Mouse (Mus musculus) heart, adult 2 months (tissue): Measurements from ENCODE around the gene Smim17. TPM values are rescaled to one million over a fixed set of nuclear protein-coding genes. Genes with fewer than 3 reads are reported as not detected.

Experiments
- DNase-seq, 2 experiments: peaks; one replicate each; pipeline ENCODE4 v3.0.0; 2021
- H3K27ac ChIP-seq: fragments of 200-600 bp; 2 replicates; pipeline ENCODE4 v1.8.1; 2022
- H3K27me3 ChIP-seq: fragments of 200-500 bp; 2 replicates; pipeline ENCODE4 v1.6.1; 2012; ENCODE audit warnings: mild to moderate bottlenecking, low read length, inconsistent platforms, mixed read lengths; ENCODE audit not compliant: control insufficient read depth, insufficient read depth
- H3K36me3 ChIP-seq: fragments of 200-500 bp; 2 replicates; pipeline ENCODE4 v1.6.1; 2012; ENCODE audit warnings: low read length, inconsistent platforms; ENCODE audit not compliant: control insufficient read depth, insufficient read depth
- H3K4me1 ChIP-seq: fragments of 200-500 bp; 2 replicates; pipeline ENCODE4 v1.6.1; 2011; ENCODE audit warnings: low read length; ENCODE audit not compliant: control insufficient read depth, insufficient read depth
- H3K4me3 ChIP-seq: fragments of 200-600 bp; 2 replicates; pipeline ENCODE4 v1.8.1; 2022
- H3K79me2 ChIP-seq: fragments of 200-500 bp; replicated peaks from 2 replicates; pipeline ENCODE4 v1.6.1; 2012; ENCODE audit warnings: mild to moderate bottlenecking, inconsistent platforms, low read length, moderate library complexity, mixed read lengths; ENCODE audit not compliant: control insufficient read depth, insufficient read depth
- H3K9ac ChIP-seq: fragments of 200-500 bp; 2 replicates; pipeline ENCODE4 v1.6.1; 2012; ENCODE audit warnings: low read depth, mild to moderate bottlenecking, control low read depth, inconsistent platforms, low read length, mixed read lengths
- CTCF ChIP-seq: fragments of 200-600 bp; IDR thresholded peaks from 2 replicates; pipeline ENCODE4 v1.8.1; 2022; ENCODE audit warnings: antibody characterized with exemption, mild to moderate bottlenecking, moderate library complexity
- EP300 ChIP-seq: fragments of 200-500 bp; IDR thresholded peaks from 2 replicates; pipeline ENCODE4 v1.6.1; 2011; ENCODE audit warnings: low read depth, low read length, control low read depth; ENCODE audit not compliant: insufficient read depth
- POLR2A ChIP-seq: fragments of 200-500 bp; IDR thresholded peaks from 2 replicates; pipeline ENCODE4 v1.6.1; 2011; ENCODE audit warnings: mild to moderate bottlenecking, low read depth, low read length, control low read depth; ENCODE audit not compliant: insufficient read depth
- WGBS: fragments of 180-500 bp; shearing (Covaris S2); methylation state at CpG from one replicate; pipeline ENCODE4 v1.1.7; 2018; 5-methylcytosine and 5-hydroxymethylcytosine counted together
- intact Hi-C: fragments of 180-260 bp; cut with DNase I; formaldehyde crosslinking; loops from one replicate; pipeline ENCODE4 v1.15.1; 2025
- long read RNA-seq: library from polyadenylated mRNA; stranded (forward); transcript quantifications from one replicate; pipeline ENCODE4 v2.0.0, GENCODE M21; 2021
- polyA plus RNA-seq: library from polyadenylated mRNA; depleted of rRNA; stranded (reverse); fragments of >200 nt; gene quantifications from 2 replicates; pipeline ENCODE4 v1.2.3, GENCODE M21; 2012; rRNA removed
- total RNA-seq, 2 experiments: library from RNA; stranded (reverse); gene quantifications; 2 replicates each; pipeline ENCODE4 v1.2.3; 2021

Smim17 gene
- total RNA-seq (not detected), polyA plus RNA-seq (not detected in 2 replicates)
- long read RNA-seq, partial matches to known transcripts = 0 of 1 reads
- long read RNA-seq, other reads (novel, unspliced or antisense) = 1 of 1 reads

DNA sequence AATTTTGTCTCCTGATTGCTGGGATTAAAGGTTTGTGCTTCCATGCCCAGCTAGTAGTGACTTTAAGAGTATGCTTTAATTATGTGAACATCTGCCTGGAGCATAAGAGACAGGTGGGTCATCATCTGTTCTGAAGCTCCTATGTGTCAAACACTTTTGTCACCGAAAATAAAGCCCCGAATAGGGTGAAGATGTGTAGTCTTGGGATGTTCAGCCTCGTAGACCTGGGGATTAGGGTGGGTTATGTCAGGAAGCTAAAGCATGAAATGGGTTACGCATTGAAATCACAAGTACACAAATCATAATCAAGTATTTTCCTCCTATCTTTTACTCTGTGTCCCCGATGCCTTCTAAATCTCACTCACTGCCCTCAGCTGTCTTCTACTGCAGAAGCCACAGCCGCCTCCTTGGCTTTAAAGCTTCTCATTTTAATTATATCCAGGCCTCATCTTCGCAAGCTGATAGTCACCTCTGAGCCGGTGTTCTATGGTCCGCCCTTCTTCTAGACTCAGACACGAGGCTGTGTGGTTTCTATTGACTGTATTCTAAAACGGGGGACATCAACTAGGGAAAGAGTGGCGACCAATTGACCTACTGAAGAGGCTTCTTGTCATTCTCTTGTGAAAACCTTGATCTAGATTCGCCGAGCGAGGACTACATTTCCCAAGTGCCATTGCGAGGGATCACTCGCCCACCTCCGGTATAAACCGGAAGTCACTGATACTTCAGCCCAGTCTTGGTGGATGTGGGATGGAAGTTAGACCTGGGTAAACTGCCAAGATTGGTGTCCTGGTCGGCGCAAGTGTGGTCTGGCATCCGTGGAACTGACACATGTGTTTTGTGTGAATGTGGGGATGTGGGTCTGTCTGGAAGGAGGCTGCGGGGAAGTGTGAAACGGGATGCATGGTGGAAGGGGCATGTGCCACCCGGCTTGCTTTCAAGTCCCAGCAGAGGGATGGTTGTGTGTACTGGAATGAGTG is at the start of gene Smim17:
Gene Smim17 (plus strand): TSS at position 720 of the 980 bp plus-strand sequence.
- WGBS = 25% methylated on average over 25 of the region's 25 CpGs
- peak; percentile 39 to 53 for DNase-seq
- Histone ChIP-seq H3K27me3 (no peaks in the 10 kb centered on the region), H3K79me2 (no peaks in the 10 kb centered on the region), H3K4me3 (peak within 1 kb of the TSS; percentile 39), H3K4me1 (no peaks in the 10 kb centered on the region; the same call in 1 of the 2 replicates), H3K9ac (peak within 1 kb of the TSS; percentile 39), H3K36me3 (no peaks in the 10 kb centered on the region; the same call in 1 of the 2 replicates), H3K27ac (no peak within 1 kb of the TSS)
- TF ChIP-seq EP300 (no peak), POLR2A (0 out of 2 replicates have a peak, but pooled peaks have one; percentile 24), CTCF (no peak)
- intact Hi-C loops = loop anchor here (1.0 kb wide), 1 partner anchor 15 kb away; the partner anchor contains the start of gene Zfp28

DNA sequence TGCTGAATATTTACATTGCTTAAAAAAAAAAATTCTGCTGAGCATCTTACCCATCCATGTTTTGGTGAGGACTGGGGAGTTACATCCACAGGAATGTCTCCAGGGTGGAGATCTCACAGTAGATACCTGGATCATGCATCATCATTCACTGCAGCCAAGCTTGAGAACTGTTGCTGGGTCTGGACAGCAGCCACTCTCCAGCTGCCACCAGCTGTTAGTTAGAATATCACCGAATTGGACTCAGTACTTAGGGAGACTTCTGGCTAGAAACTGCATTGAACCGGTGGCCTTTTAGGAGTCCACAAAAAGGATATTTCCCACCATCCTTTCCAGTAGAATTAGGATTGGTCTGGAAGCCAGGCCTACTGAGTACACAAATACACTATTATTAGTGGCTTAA is 40.4 kb upstream of the Smim17 start:
- H3K27ac ChIP-seq = no peak overlapping the region
- H3K4me3 ChIP-seq = no peak overlapping the region
- H3K9ac ChIP-seq = no peak overlapping the region
- intact Hi-C loops = no loop called here
- no peaks in the 10 kb centered on the region for H3K79me2 ChIP-seq
- peaks cover 1% of the 10 kb centered on the region; the same call in 1 of the 2 replicates for H3K4me1 ChIP-seq
- peak; percentile 44 to 45 for DNase-seq
- 50% methylated on average over 2 of the region's 2 CpGs for WGBS
- no peaks in the 10 kb centered on the region for H3K36me3 ChIP-seq
- TF ChIP-seq POLR2A = no peak
- no peaks in the 10 kb centered on the region for H3K27me3 ChIP-seq

GRCm38 (mm10) chr7:6358937-6359590 is 39.5 kb upstream of the Smim17 start:
- DNase-seq = no peak
- Histone ChIP-seq H3K36me3 (no peaks in the 10 kb centered on the region), H3K27me3 (no peaks in the 10 kb centered on the region), H3K4me3 (no peak overlapping the region), H3K4me1 (peaks cover 1% of the 10 kb centered on the region; the same call in 1 of the 2 replicates), H3K79me2 (no peaks in the 10 kb centered on the region), H3K9ac (no peak overlapping the region), H3K27ac (no peak overlapping the region)
- TF ChIP-seq POLR2A (no peak), CTCF (peak; percentile 83)
- WGBS = 53% methylated on average over 10 of the region's 10 CpGs
- intact Hi-C loops = loop anchor here (1.0 kb wide), 3 partner anchors 71 to 578 kb away; no protein-coding TSS in a partner anchor

GRCm38 (mm10) chr7:6360477-6361060 is 37.9 kb upstream of the Smim17 start:
- 25% methylated on average over 6 of the region's 9 CpGs for WGBS
- no peak for DNase-seq
- Histone ChIP-seq H3K79me2 (no peaks in the 10 kb centered on the region), H3K27me3 (no peaks in the 10 kb centered on the region), H3K4me3 (no peak overlapping the region), H3K9ac (no peak overlapping the region), H3K36me3 (no peaks in the 10 kb centered on the region), H3K4me1 (peaks cover 1% of the 10 kb centered on the region; the same call in 1 of the 2 replicates), H3K27ac (no peak overlapping the region)
- intact Hi-C loops = loop anchor here (5.0 kb wide), 5 partner anchors 52 to 937 kb away; partner anchors contain the start of genes Gm20715, Gm45844 and Zfp444
- TF ChIP-seq CTCF (no peak), EP300 (no peak), POLR2A (no peak)

DNA sequence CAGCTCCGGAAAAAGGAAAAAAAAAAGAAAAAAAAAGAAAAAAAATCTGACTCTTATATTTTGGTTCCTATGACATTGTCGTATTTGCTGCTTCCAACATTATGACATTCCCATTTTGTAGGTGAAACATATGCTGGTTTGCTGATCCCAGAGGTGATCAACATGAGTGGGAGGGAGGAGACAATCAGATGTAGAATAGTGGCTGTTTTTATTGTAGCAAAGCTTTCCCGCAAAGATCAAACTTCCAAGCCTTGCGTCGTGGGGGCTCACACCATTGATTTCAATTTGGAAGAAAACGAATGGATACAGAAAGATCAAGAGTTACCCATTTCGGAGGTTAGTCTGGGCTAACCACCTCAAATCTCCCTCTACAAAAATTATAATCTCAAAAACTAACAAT is 36.8 kb upstream of the Smim17 start:
- Histone ChIP-seq H3K79me2 (no peaks in the 10 kb centered on the region), H3K27ac (peak overlapping the region; percentile 56; the same call in 1 of the 2 replicates), H3K4me1 (peaks cover 1% of the 10 kb centered on the region; the same call in 1 of the 2 replicates), H3K9ac (peak overlapping the region; percentile 56), H3K4me3 (peak overlapping the region; percentile 75), H3K27me3 (no peaks in the 10 kb centered on the region), H3K36me3 (no peaks in the 10 kb centered on the region)
- intact Hi-C loops = loop anchor here (2.0 to 5.0 kb wide), 6 partner anchors 51 to 936 kb away; partner anchors contain the start of genes Gm20715, Gm45844, Zfp444 and Zfp667
- DNase-seq = no peak
- WGBS = 25% methylated on average over 7 of the region's 7 CpGs
- no peak for TF ChIP-seq CTCF
- no peak for TF ChIP-seq POLR2A
- no peak for TF ChIP-seq EP300
